Mouse (Mus musculus): ENCODE results near the gene BC030870.

Gene BC030870

DNA sequence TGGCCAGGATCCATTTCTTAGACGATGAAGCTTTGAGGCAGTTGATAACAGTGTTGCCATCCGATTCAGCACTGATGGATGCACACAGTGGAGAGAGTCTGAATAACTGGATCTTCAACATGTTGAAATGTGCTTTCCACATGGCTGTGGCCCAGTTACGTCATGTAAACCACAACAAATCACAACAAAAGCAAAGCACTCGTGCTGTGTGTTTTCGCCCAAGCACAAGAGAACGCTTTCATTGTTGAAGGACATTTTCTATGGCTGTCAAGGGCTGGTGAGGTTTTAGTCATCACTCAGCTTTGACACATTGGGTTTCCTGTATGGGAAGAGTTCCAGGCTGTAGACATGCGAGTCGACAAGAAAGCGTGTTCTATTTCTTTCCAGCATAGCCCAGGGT lies 48.6 kb downstream of the BC030870 start:
- DNase-seq (ENCODE audit: low spot score in 2 of 2) = no peak

GRCm38 (mm10) chr8:65074733-65075132 lies 54.6 kb downstream of the BC030870 start, which contains the start of gene Gm10663:
Gene Gm10663, plus strand, starts transcription at chr8:65075033.
- no peak for DNase-seq (ENCODE audit: low spot score in 2 of 2)

DNA sequence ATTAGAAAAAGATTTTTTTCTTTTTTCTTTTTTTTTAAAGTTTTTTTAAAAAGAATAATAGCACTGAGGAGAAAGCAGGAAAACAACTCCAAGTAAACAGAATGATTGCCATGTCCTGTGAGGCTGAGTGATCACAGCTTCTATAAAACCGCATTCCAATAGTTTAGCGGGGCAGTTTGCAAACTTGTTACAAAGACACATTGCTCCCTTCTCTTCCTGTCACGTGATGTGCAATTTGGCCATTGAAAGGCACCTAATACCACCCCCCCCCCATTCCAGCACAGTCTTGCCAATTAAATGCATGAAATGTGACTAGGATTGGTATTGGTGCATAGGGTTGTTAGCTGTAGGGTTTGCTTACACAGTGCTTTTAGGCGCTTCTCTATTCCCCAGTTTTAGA lies 58.4 kb downstream of the BC030870 start:
- no peak for DNase-seq (ENCODE audit: low spot score in 2 of 2)

GRCm38 (mm10) chr8:65068473-65068819 lies 60.9 kb downstream of the BC030870 start:
- no peak for DNase-seq (ENCODE audit: low spot score in 2 of 2)

DNA sequence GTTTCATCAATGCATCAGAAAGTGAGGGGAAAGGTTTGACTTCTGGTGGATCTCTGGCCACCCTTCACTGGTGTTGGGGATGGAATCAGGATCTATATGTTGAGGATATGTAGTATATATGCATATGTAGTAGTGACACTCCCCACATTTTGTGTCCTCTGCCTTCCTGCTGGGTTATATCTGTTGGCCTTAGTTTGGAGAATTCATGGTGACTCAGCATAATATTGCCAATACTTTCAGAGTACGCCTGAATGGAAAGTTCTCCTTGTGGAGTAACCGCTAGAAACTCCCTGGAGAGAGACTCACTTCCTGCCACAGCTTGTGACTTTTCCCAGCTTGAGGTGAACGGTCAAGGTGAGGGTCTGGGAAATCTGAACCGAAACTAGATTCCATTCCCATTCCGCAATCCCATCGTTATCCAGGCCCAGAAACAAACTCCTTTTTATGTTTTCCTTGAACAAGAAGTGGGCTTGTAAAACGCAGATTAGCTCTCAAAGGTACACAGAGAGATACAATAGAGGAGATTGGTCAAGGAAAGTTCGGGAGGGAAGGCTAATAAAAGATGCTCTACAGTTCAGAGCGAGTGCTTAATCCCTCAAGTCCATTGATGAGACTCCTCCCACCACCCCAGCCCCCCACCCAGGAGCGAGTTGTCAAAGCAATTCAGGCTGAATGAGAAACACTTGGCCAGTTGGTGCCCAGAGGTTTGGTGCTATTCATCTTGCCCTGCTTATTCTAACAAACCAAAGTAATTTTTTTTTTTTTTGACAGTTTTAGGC lies 61.5 kb downstream of the BC030870 start:
- no peak for DNase-seq (ENCODE audit: low spot score in 2 of 2)

DNA sequence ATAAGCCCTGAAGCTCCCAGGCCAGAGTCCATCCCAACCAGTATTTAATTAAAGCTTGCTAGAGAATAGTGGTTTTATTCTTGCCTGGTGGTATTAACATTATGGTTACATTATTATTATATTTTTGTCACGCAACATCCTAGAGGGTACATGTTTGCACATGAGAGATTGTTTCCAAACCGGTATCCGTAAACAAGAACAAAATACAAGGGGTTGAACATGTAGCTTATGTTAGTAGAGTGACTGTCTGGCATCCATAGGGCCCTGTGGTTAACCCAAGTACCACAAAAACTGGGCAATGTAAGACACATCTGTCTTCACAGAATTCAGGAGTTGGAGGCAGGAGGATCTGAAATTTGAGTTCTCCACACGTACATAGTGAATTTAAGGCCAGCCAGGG lies 62.3 kb downstream of the BC030870 start:
- DNase-seq (ENCODE audit: low spot score in 2 of 2) = no peak

- DNase-seq (ENCODE audit: low spot score in 2 of 2) = no peak
Measured at GRCm38 (mm10) chr8:65065622-65066021, 63.7 kb downstream of the BC030870 start.

DNA sequence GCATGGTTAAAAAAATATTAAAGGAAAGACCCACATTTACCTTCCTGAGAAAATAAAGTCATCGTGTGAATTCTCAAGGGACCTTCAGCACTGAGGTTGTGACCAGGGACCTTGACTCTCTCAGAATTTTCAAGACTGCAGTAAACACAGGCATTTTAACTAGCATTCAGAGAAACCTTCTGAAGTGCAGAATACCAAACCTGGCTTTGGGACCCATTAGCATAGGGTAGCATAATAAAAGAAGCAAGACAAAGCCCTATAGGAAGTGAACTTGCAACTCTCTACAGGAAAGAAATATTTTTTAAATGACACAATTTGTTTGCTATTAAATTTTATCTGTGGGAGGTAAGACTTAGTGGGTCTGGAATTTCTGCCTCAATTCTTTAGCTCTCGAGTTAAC lies 65.3 kb downstream of the BC030870 start:
- no peak for DNase-seq (ENCODE audit: low spot score in 2 of 2)

- no peak for DNase-seq (ENCODE audit: low spot score in 2 of 2)
Measured at GRCm38 (mm10) chr8:65062195-65062594, 67.2 kb downstream of the BC030870 start.

- no peak for DNase-seq (ENCODE audit: low spot score in 2 of 2)
Measured at GRCm38 (mm10) chr8:65056722-65057121, 72.6 kb downstream of the BC030870 start.

DNA sequence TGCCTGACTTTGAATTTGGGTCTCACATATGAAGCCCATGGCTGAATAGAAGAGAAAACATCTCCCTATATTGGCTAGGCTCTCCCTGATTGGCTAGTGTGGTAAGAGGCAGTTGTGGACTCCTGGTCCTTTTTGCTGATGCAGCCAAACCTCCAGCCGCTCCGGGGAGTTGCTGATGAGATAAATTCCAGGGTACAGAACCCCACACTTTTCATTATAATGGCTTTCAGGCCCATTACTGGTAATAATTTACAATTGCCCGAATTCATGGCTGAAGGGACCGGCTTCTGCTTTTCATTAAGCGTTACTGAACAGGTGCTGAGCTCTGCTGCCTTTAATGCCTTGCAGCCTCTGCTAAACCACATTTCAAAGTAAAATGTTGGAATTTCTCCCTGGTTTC lies 75.4 kb downstream of the BC030870 start:
- DNase-seq (ENCODE audit: low spot score in 2 of 2) = no peak

DNA sequence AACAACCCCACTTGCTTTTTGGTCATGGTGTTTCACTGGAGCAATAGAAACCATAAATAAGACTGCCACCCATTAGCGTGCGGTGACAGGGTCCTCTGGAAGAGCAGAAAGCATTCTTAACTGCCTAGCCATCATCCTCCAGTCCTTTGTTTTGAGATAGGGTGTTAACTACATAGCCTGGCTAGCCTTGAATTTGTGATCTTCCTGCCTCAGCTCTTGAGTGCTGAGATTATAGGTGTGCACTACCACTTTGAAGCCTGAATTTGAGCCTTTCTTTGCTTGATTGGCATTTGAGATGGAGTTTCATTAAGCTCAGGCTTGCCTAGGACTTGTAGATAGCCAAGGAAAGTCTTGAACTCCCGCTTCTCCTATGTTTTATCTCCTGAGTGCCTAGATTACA lies 75.8 kb downstream of the BC030870 start:
- no peak for DNase-seq (ENCODE audit: low spot score in 2 of 2)

GRCm38 (mm10) chr8:65047801-65048200 lies 81.6 kb downstream of the BC030870 start:
- no peak for DNase-seq (ENCODE audit: low spot score in 2 of 2)

- DNase-seq (ENCODE audit: low spot score in 2 of 2) = no peak
Measured at GRCm38 (mm10) chr8:65047193-65047592, 82.2 kb downstream of the BC030870 start.

- no peak for DNase-seq (ENCODE audit: low spot score in 2 of 2)
Measured at GRCm38 (mm10) chr8:65046565-65046964, 82.8 kb downstream of the BC030870 start.

DNA sequence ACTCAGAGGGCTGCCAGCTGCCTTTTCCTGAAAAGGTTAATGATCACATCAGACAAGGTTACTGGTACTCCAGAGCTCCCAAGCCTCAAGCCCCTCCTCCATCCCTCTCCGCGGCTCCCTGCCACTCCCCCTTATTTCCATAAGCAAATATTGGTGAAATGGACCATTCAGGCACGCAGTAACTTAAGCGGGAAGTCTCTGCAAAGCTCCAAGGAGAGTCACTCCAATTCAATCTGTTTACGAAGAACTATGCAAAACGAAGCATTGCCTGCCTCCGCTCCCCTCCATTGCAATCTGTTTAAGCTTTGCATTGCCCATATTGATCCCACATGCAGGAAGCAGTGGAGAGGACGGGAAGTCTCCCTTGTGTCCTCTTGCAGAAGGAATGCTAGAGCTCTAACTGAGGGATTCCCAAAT lies 92.2 kb downstream of the BC030870 start, which contains the start of gene Apela:
TSS of gene Apela (minus strand) at position 220 of the 417 bp plus-strand sequence.
- DNase-seq (ENCODE audit: low spot score in 2 of 2) = no peak
